Mouse (Mus musculus) embryonic facial prominence, embryonic 14.5 days (tissue): ENCODE measurements around the gene Ttc12. TPM values are rescaled to one million over a fixed set of nuclear protein-coding genes. Genes with fewer than 3 reads are reported as not detected.

Experiments
- ATAC-seq: fragments of 200-750 bp; cut with Nextera tagmentation; 2 replicates; pipeline ENCODE4 v1.8.0; 2017; ENCODE audit warnings: low read depth, moderate number of reproducible peaks, moderate TSS enrichment
- DNase-seq: peaks from one replicate; pipeline ENCODE4 v3.0.0-alpha.2; 2015; ENCODE audit warnings: low spot score
- H3K27ac ChIP-seq: fragments of 300-500 bp; sonication (generic); replicated peaks from 2 replicates; pipeline ENCODE4 v1.5.1; 2014; ENCODE audit warnings: low read depth, mild to moderate bottlenecking, low read length, moderate library complexity
- H3K27me3 ChIP-seq: fragments of 300-500 bp; sonication (generic); replicated peaks from 2 replicates; pipeline ENCODE4 v1.6.1; 2014; ENCODE audit warnings: low read length; ENCODE audit not compliant: control insufficient read depth, insufficient read depth
- H3K36me3 ChIP-seq: fragments of 300-500 bp; sonication (generic); 2 replicates; pipeline ENCODE4 v1.6.1; 2014; ENCODE audit warnings: low read length, mixed read lengths; ENCODE audit not compliant: control insufficient read depth, insufficient read depth
- H3K4me1 ChIP-seq: fragments of 300-500 bp; sonication (generic); 2 replicates; pipeline ENCODE4 v1.6.1; 2014; ENCODE audit warnings: antibody characterized with exemption, low read length; ENCODE audit not compliant: control insufficient read depth, insufficient read depth
- H3K4me2 ChIP-seq: fragments of 300-500 bp; sonication (generic); 2 replicates; pipeline ENCODE4 v1.6.1; 2014; ENCODE audit warnings: low read depth, mild to moderate bottlenecking, low read length, moderate library complexity, mixed read lengths
- H3K4me3 ChIP-seq: fragments of 300-500 bp; sonication (generic); 2 replicates; pipeline ENCODE4 v1.5.1; 2014; ENCODE audit warnings: low read depth, mild to moderate bottlenecking, low read length
- H3K9ac ChIP-seq: fragments of 300-500 bp; sonication (generic); 2 replicates; pipeline ENCODE4 v1.6.1; 2014; ENCODE audit warnings: low read depth, mild to moderate bottlenecking, low read length, moderate library complexity, mixed read lengths
- H3K9me3 ChIP-seq: fragments of 300-500 bp; sonication (generic); 2 replicates; pipeline ENCODE4 v1.6.1; 2016; ENCODE audit warnings: low read length; ENCODE audit not compliant: control insufficient read depth
- WGBS: fragments of 180-500 bp; shearing (Covaris S2); extraction: QIAGEN DNeasy Blood & Tissue Kit; methylation state at CpG from one replicate; pipeline ENCODE4 v1.1.7; 2014; 5-methylcytosine and 5-hydroxymethylcytosine counted together
- polyA plus RNA-seq: library from polyadenylated mRNA; unstranded; fragments of >200 nt; fragmentation: Nextera tagmentation; extraction: Ambion mirVana; gene quantifications from 2 replicates; pipeline ENCODE4 v1.2.1, GENCODE M21; 2014

Gene Ttc12
- polyA plus RNA-seq, 1 experiment from 2014 or later, result 2.0 TPM

DNA sequence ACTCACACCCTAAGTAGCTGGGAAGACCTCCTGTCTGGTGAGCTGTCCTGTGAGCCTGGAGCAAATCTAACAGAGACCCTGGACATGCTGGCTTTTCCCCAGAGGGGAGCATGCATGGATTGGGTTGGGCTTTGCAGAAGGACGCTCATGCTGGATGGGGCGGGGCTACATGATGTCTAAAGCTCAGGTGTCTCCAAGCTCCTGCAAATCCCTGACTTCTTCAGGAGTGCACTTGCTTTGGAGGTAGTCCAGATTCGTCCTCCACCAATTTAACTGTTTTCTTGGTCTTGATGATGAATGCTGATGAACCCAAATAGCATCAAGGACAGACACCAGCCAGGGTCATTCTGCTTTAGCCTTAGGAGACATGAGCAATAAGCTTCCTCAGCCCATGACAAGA is 35.5 kb downstream of the Ttc12 start:
- no peaks in the 10 kb centered on the region for H3K27me3 ChIP-seq
- H3K4me3 ChIP-seq, result no peak overlapping the region
- ATAC-seq (no peak), DNase-seq (no peak)
- H3K4me2 ChIP-seq, result no peak overlapping the region
- H3K36me3 ChIP-seq, result no peaks in the 10 kb centered on the region
- no peaks in the 10 kb centered on the region for H3K4me1 ChIP-seq
- H3K27ac ChIP-seq, result no peak overlapping the region
- H3K9me3 ChIP-seq, result no peaks in the 10 kb centered on the region
- 74% methylated on average over 3 of the region's 3 CpGs for WGBS
- no peak overlapping the region for H3K9ac ChIP-seq

- Histone ChIP-seq H3K9ac (no peak overlapping the region), H3K4me2 (no peak overlapping the region), H3K4me3 (no peak overlapping the region), H3K4me1 (no peaks in the 10 kb centered on the region), H3K27ac (no peak overlapping the region), H3K27me3 (no peaks in the 10 kb centered on the region), H3K36me3 (no peaks in the 10 kb centered on the region), H3K9me3 (no peaks in the 10 kb centered on the region)
- 65% methylated on average over 3 of the region's 3 CpGs for WGBS
- ATAC-seq (no peak), DNase-seq (no peak)
Observed at GRCm38 (mm10) chr9:49442621-49443020, 43.4 kb downstream of the Ttc12 start.

GRCm38 (mm10) chr9:49427478-49427877 is 58.5 kb downstream of the Ttc12 start:
- Histone ChIP-seq H3K4me3 (no peak overlapping the region), H3K27ac (no peak overlapping the region), H3K36me3 (no peaks in the 10 kb centered on the region), H3K9ac (no peak overlapping the region), H3K4me1 (no peaks in the 10 kb centered on the region), H3K9me3 (no peaks in the 10 kb centered on the region), H3K4me2 (no peak overlapping the region), H3K27me3 (no peaks in the 10 kb centered on the region)
- ATAC-seq (no peak), DNase-seq (peak; percentile 8)
- 62% methylated on average over 5 of the region's 5 CpGs for WGBS

DNA sequence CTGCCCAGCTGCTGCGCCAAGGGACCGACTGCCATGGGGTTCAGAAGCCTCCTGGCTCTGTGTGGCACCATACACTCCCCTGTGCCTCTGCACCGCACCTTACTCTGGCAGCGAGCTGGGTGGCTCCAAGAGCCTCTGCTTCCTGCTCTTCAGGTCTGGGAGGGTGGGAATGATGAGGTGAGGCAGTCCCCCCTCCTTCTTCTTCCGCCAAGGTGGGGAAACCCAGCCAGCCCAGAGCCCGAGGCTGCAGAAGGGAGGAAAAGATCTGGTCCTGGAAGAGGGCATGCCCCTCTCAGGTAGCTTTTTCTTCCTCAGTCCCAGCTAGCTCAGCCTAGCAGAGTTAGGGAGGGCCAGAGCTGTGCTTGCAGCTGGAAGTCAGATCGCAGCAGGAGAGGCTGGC is 59.1 kb downstream of the Ttc12 start, which contains the start of gene Ankk1:
Gene Ankk1 (minus strand): TSS at position 101 of the 400 bp plus-strand sequence.
- ATAC-seq (no peak), DNase-seq (no peak)
- no peak within 1 kb of the TSS for H3K4me2 ChIP-seq
- no peak within 1 kb of the TSS for H3K4me3 ChIP-seq
- H3K9ac ChIP-seq, result no peak within 1 kb of the TSS
- H3K36me3 ChIP-seq, result no peaks in the 10 kb centered on the region
- 70% methylated on average over 7 of the region's 7 CpGs for WGBS
- no peaks in the 10 kb centered on the region for H3K4me1 ChIP-seq
- no peaks in the 10 kb centered on the region for H3K27me3 ChIP-seq
- H3K27ac ChIP-seq, result no peak within 1 kb of the TSS
- no peaks in the 10 kb centered on the region for H3K9me3 ChIP-seq

DNA sequence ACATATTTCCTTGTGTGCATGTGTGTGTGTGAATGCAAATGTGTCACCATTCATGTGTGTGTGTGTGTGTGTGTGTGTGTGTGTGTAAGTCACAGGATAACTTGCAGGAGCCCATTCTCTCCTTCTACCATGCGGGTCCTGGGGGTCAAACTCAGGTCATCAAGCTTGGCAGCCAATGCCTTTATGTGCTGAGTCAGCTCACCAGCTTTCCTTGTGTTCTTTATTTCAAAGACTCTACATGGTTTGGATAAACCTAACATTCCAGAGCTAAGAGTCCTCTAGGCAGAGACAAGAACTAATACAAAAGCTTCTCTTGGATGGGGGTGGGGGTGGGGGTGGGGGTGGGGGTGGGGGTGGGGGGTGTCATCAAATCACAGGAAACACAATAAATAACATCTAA is 60.4 kb downstream of the Ttc12 start:
- Histone ChIP-seq H3K27ac (no peak overlapping the region), H3K9me3 (no peaks in the 10 kb centered on the region), H3K9ac (no peak overlapping the region), H3K27me3 (no peaks in the 10 kb centered on the region), H3K36me3 (no peaks in the 10 kb centered on the region), H3K4me1 (no peaks in the 10 kb centered on the region), H3K4me2 (no peak overlapping the region), H3K4me3 (no peak overlapping the region)
- 58% methylated on average over 1 of the region's 1 CpGs for WGBS
- DNase-seq (no peak), ATAC-seq (no peak)

DNA sequence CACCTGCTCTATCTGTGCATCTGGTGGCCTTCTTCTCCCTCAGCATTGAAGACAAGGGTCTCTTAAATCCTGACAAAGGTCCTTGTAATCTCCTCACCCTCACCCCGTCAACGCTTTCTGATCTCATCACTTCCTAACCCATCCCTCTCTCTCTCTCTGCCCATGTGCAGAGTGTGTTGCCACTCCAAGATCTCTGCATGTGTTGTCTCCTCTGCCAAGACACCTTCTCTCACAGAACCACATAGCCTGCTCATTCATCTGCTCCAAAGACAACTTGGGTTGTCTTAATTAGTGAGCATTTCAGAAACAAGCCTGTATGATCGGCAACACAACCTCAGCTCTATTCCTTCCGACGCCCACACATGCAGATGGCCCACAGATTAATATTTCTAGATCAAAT is 62.2 kb downstream of the Ttc12 start:
- Histone ChIP-seq H3K36me3 (no peaks in the 10 kb centered on the region), H3K9ac (no peak overlapping the region), H3K27me3 (no peaks in the 10 kb centered on the region), H3K9me3 (no peaks in the 10 kb centered on the region), H3K4me1 (no peaks in the 10 kb centered on the region), H3K27ac (no peak overlapping the region), H3K4me2 (no peak overlapping the region), H3K4me3 (no peak overlapping the region)
- ATAC-seq (no peak), DNase-seq (no peak)
- 81% methylated on average over 5 of the region's 5 CpGs for WGBS

DNA sequence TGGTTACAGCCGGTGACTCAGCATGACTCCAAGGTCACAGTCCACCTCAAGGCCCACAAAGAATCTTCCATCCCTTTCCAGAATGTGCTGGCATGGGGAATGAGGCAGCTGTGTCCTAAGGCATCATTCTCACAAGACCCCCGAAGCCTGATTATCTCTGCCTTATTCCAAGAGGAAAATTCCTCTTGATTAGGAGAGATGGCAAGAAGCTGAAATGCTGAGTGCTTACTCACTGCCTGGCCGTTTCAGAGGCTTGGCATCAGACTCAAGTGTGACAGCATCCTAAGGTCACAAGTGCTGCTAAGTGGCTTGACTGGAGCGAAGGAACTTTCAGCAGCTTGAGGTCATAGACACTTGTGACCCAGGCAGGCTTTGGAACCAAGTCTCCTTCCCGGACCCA is 75.4 kb downstream of the Ttc12 start:
- Histone ChIP-seq H3K36me3 (no peaks in the 10 kb centered on the region), H3K27ac (no peak overlapping the region), H3K9ac (no peak overlapping the region), H3K9me3 (no peaks in the 10 kb centered on the region), H3K27me3 (no peaks in the 10 kb centered on the region), H3K4me2 (no peak overlapping the region), H3K4me3 (no peak overlapping the region), H3K4me1 (no peaks in the 10 kb centered on the region)
- ATAC-seq (no peak), DNase-seq (no peak)
- 77% methylated on average over 5 of the region's 5 CpGs for WGBS

GRCm38 (mm10) chr9:49407028-49407427 is 79.0 kb downstream of the Ttc12 start:
- Histone ChIP-seq H3K4me3 (no peak overlapping the region), H3K9ac (no peak overlapping the region), H3K27me3 (no peaks in the 10 kb centered on the region), H3K4me1 (no peaks in the 10 kb centered on the region), H3K27ac (no peak overlapping the region), H3K4me2 (no peak overlapping the region), H3K36me3 (no peaks in the 10 kb centered on the region), H3K9me3 (no peaks in the 10 kb centered on the region)
- 87% methylated on average over 5 of the region's 5 CpGs for WGBS
- ATAC-seq (no peak), DNase-seq (no peak)

- H3K27ac ChIP-seq, result no peak overlapping the region
- no peaks in the 10 kb centered on the region for H3K4me1 ChIP-seq
- no peaks in the 10 kb centered on the region for H3K36me3 ChIP-seq
- no peaks in the 10 kb centered on the region for H3K9me3 ChIP-seq
- DNase-seq (peak; percentile 61), ATAC-seq (no peak)
- no peak overlapping the region for H3K4me3 ChIP-seq
- no peak overlapping the region for H3K9ac ChIP-seq
- no peak overlapping the region for H3K4me2 ChIP-seq
- 49% methylated on average over 2 of the region's 2 CpGs for WGBS
- H3K27me3 ChIP-seq, result no peaks in the 10 kb centered on the region
Observed at GRCm38 (mm10) chr9:49403711-49404110, 82.3 kb downstream of the Ttc12 start.
